Mouse (Mus musculus): ENCODE measurements around the gene Gm2a.

GRCm38 (mm10) chr11:55110566-55111169 lies 12.8 kb downstream of the Gm2a start:
- TF ChIP-seq POLR2A (IDR thresholded peaks at IDR 0.05; ENCODE audit: borderline replicate concordance, extremely low read depth, low read depth, low read length) (no peak), CTCF (IDR thresholded peaks at IDR 0.05; ENCODE audit: insufficient read depth, low read length) (no peak)
